Mouse (Mus musculus): Measurements from ENCODE around the gene Fsd1. TPM values are rescaled to one million over a fixed set of nuclear protein-coding genes. Genes with fewer than 3 reads are reported as not detected.

Fsd1 gene
- polyA plus RNA-seq, 1 experiment from 2014 or later, result not detected

DNA sequence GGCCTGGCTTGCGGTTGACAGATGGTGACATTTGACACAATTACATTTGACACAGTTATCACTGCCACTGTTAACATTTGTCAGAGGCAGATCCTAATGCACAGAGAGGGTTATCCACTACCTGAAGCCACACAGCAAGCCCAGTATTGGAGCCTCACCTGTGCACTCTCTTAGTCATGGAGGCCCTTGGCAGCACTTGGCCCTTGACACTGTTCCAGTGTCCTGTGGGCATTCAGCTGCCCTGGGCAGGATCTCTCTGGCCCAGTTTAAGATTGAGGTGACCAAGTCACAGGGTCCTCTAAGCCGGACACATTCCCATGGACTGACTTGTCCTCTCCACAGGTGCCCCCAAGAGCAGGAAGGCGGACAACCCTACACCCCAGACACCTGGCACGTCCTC is 19.1 kb upstream of the Fsd1 start:
- peaks cover 28% of the 10 kb centered on the region for H3K36me3 ChIP-seq (replicated peaks; ENCODE audit: insufficient read depth, low read length)
- H3K27ac ChIP-seq (ENCODE audit: low read depth), result no peak overlapping the region
- WGBS (ENCODE audit: insufficient replicate concordance), result 78% methylated on average over 4 of the region's 4 CpGs
- ATAC-seq (no peak), DNase-seq (no peak)
- TF ChIP-seq CTCF (IDR thresholded peaks at IDR 0.05; ENCODE audit: low read depth), result no peak
- no peak for TF ChIP-seq EP300 (IDR thresholded peaks at IDR 0.05; ENCODE audit: low read depth)
- H3K9me3 ChIP-seq (ENCODE audit: low read length), result no peaks in the 10 kb centered on the region
- H3K27me3 ChIP-seq (ENCODE audit: insufficient read depth, low read length), result peaks cover 24% of the 10 kb centered on the region
- H3K4me1 ChIP-seq (ENCODE audit: insufficient read depth), result peaks cover 8% of the 10 kb centered on the region
- no peak overlapping the region for H3K4me2 ChIP-seq (ENCODE audit: low read depth, low read length)
- no peak overlapping the region for H3K4me3 ChIP-seq (ENCODE audit: low read depth, low read length)
- no peak overlapping the region for H3K9ac ChIP-seq (replicated peaks)

DNA sequence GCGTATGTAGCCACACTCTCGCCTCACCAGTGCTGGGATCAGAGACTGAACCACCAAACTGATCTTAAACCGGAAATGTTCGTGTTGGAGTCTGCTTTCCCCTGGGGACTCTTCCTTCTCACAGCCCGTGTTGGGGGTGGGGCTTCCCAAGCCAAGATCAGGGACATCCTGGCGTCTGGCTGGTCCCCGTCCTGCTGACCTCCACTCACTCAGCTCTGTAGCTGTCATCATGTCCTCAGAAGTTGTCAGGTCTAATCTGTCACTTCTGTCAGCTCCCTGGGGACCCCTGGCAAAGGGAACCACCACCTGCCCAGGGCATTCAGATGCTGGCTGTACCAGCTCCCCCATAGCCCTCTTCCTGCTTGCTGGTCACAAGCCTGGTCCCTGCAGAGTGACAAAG is 18.1 kb upstream of the Fsd1 start:
- H3K27me3 ChIP-seq (ENCODE audit: insufficient read depth, low read length), result peaks cover 29% of the 10 kb centered on the region
- 59% methylated on average over 7 of the region's 7 CpGs for WGBS (ENCODE audit: insufficient replicate concordance)

DNA sequence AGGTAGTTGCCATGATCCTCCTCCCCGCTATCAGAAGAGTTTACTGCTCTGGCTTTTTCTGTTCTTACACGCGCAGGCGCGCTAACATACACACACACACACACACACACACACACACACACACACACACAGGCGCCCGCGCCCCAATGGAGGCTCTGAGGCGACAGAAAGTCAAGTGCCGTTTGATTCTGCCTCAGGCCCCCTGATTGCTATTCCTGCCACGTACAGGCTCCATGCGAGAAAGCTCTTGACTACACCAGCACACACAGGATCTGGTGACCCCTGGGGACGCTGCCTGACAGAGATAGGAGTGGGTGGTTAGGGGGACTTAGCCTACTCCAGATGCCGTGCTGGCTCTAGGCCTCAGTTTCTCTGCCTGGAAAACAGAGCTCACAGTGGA is 16.7 kb upstream of the Fsd1 start:
- peaks cover 8% of the 10 kb centered on the region for H3K4me1 ChIP-seq (ENCODE audit: insufficient read depth)
- H3K4me2 ChIP-seq (ENCODE audit: low read depth, low read length), result no peak overlapping the region
- H3K36me3 ChIP-seq (replicated peaks; ENCODE audit: insufficient read depth, low read length), result peaks cover 25% of the 10 kb centered on the region
- peaks cover 29% of the 10 kb centered on the region for H3K27me3 ChIP-seq (ENCODE audit: insufficient read depth, low read length)
- no peak overlapping the region for H3K9ac ChIP-seq (replicated peaks)
- WGBS (ENCODE audit: insufficient replicate concordance), result 47% methylated on average over 14 of the region's 14 CpGs
- ATAC-seq, result no peak
- H3K9me3 ChIP-seq (ENCODE audit: low read length), result no peaks in the 10 kb centered on the region
- no peak overlapping the region for H3K27ac ChIP-seq (ENCODE audit: low read depth)
- no peak overlapping the region for H3K4me3 ChIP-seq (ENCODE audit: low read depth, low read length)
- DNase-seq, result no peak
- TF ChIP-seq CTCF (IDR thresholded peaks at IDR 0.05; ENCODE audit: low read depth) (no peak), EP300 (IDR thresholded peaks at IDR 0.05; ENCODE audit: low read depth) (no peak)

More for the DNA sequence above, 18.1 kb upstream of the Fsd1 start:
- TF ChIP-seq EP300 (IDR thresholded peaks at IDR 0.05; ENCODE audit: low read depth), result no peak
- no peak for TF ChIP-seq CTCF (IDR thresholded peaks at IDR 0.05; ENCODE audit: low read depth)
- Histone ChIP-seq H3K9ac (replicated peaks) (no peak overlapping the region), H3K9me3 (ENCODE audit: low read length) (no peaks in the 10 kb centered on the region), H3K4me3 (ENCODE audit: low read depth, low read length) (no peak overlapping the region), H3K36me3 (replicated peaks; ENCODE audit: insufficient read depth, low read length) (peaks cover 28% of the 10 kb centered on the region), H3K27ac (ENCODE audit: low read depth) (no peak overlapping the region), H3K4me1 (ENCODE audit: insufficient read depth) (peaks cover 8% of the 10 kb centered on the region), H3K4me2 (ENCODE audit: low read depth, low read length) (no peak overlapping the region)
- DNase-seq (no peak), ATAC-seq (no peak)

DNA sequence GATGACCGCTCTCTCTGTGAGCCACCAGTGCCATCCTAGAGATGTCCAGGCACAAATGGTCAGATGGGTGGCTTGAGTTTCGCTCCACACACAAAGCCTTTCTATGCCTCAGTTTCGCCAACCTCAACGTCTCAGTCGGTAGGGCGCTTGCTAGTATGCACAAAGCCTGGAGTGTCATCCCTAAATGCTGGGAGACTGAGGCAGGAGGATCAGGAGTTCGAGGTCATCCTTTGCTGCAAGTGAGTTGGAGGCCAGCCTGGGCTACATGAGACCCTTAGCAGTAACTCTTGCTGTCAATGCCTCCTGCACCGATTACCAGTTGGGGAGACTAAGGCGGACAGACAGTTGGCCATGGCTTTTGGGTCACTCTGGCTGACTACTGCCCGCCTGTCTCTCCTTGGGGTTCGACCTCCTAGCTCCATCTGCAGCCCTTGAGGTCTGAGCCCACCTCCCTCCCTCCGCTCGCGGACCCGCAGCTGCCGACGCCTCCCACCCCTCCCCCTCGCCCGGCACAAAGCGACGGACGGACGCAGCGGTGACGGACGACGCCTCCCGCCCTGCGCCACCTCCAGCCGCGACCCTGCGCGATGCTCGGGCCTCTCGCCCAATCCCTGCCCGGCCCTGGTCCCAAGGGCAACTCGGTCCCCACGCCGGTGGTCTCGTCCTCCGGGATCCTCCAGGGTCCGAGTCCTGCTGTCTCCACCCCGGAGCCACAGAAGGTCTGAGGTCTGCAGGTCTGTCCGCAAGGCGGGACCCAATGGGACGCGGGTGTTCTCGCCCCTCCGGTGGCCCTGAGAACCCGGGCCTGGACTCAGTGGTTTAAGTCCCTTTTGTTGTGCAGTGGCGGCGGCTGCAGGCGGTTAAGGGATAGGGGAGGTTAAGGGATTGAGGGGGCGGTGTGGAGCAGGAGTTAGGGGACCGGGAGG is 16.1 kb upstream of the Fsd1 start, which contains the start of gene Shd:
TSS of gene Shd (plus strand) at position 502 of the 926 bp plus-strand sequence.
- TF ChIP-seq CTCF (IDR thresholded peaks at IDR 0.05; ENCODE audit: low read depth), result no peak
- no peak for TF ChIP-seq EP300 (IDR thresholded peaks at IDR 0.05; ENCODE audit: low read depth)
- peaks cover 8% of the 10 kb centered on the region for H3K4me1 ChIP-seq (ENCODE audit: insufficient read depth)
- H3K27ac ChIP-seq (ENCODE audit: low read depth), result no peak within 1 kb of the TSS
- H3K36me3 ChIP-seq (replicated peaks; ENCODE audit: insufficient read depth, low read length), result peaks cover 19% of the 10 kb centered on the region
- H3K4me3 ChIP-seq (ENCODE audit: low read depth, low read length), result peak within 1 kb of the TSS; percentile 33
- peak within 1 kb of the TSS; percentile 38; the same call in 1 of the 2 replicates for H3K9ac ChIP-seq (replicated peaks)
- WGBS (ENCODE audit: insufficient replicate concordance), result 12% methylated on average over 48 of the region's 55 CpGs
- peaks cover 29% of the 10 kb centered on the region for H3K27me3 ChIP-seq (ENCODE audit: insufficient read depth, low read length)
- H3K4me2 ChIP-seq (ENCODE audit: low read depth, low read length), result peak within 1 kb of the TSS; percentile 70
- no peak for DNase-seq
- no peaks in the 10 kb centered on the region for H3K9me3 ChIP-seq (ENCODE audit: low read length)
- ATAC-seq, result peak; percentile 26; the same call in 1 of the 2 replicates

DNA sequence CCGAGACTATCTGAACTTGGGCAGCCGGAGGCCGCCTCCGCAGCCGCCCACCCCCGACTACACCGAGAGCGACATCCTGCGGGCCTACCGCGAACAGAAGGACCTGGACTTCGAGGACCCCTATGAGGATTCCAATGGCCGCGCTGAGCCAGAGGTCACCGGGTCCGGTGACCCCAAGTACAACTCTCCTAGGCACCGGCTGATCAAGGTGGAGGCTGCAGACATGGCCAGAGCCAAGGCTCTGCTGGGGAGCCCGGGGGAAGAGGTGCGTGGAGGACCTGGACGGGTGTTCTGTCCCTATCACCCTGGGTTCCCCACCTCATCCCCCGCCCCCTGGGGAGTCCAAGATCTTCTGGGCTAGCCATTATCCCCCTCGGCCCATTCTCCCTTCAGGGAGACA is 14.9 kb upstream of the Fsd1 start:
- 26% methylated on average over 22 of the region's 22 CpGs for WGBS (ENCODE audit: insufficient replicate concordance)
- H3K4me2 ChIP-seq (ENCODE audit: low read depth, low read length), result no peak overlapping the region
- ATAC-seq (no peak), DNase-seq (no peak)
- H3K4me3 ChIP-seq (ENCODE audit: low read depth, low read length), result no peak overlapping the region
- H3K36me3 ChIP-seq (replicated peaks; ENCODE audit: insufficient read depth, low read length), result peaks cover 9% of the 10 kb centered on the region
- TF ChIP-seq CTCF (IDR thresholded peaks at IDR 0.05; ENCODE audit: low read depth) (no peak), EP300 (IDR thresholded peaks at IDR 0.05; ENCODE audit: low read depth) (no peak)
- H3K9me3 ChIP-seq (ENCODE audit: low read length), result no peaks in the 10 kb centered on the region
- peaks cover 29% of the 10 kb centered on the region for H3K27me3 ChIP-seq (ENCODE audit: insufficient read depth, low read length)
- H3K4me1 ChIP-seq (ENCODE audit: insufficient read depth), result peaks cover 8% of the 10 kb centered on the region
- H3K9ac ChIP-seq (replicated peaks), result no peak overlapping the region
- no peak overlapping the region for H3K27ac ChIP-seq (ENCODE audit: low read depth)

DNA sequence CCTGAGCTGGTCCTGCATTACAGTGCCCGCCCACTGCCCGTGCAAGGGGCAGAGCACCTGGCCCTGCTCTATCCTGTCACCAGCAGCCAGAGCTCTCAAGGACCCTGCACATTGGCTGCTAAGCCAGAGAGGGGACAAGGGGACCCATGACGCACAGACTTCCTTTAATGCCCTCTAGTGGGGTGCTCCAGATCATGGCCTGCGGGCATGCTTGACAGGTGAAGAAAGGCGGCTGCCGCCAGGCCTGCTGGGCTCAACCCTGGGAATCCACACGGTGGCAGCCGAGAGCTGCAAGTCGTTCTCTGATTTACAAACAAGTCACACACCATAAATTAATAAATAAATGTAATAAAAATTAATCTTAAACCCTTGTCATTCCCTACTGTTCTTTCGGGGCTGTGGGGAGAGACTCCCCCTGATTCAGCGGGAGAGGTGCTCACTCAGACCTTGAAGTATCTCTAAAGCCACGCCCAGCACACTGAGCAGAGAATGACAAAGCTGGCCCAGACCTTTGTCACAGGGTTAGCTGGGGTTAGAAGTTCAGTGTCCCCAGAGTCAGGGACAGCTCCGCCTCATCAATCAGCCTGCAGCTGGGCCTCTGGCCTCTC is 9.9 kb upstream of the Fsd1 start:
- Histone ChIP-seq H3K9ac (replicated peaks) (no peak overlapping the region), H3K27ac (ENCODE audit: low read depth) (peak overlapping the region; percentile 55; the same call in 1 of the 2 replicates), H3K36me3 (replicated peaks; ENCODE audit: insufficient read depth, low read length) (no peaks in the 10 kb centered on the region), H3K9me3 (ENCODE audit: low read length) (no peaks in the 10 kb centered on the region), H3K27me3 (ENCODE audit: insufficient read depth, low read length) (peaks cover 9% of the 10 kb centered on the region), H3K4me1 (ENCODE audit: insufficient read depth) (no peaks in the 10 kb centered on the region; the same call in 1 of the 2 replicates), H3K4me3 (ENCODE audit: low read depth, low read length) (no peak overlapping the region), H3K4me2 (ENCODE audit: low read depth, low read length) (0 out of 2 replicates have a peak overlapping the region, but pooled peaks have one; percentile 40)
- WGBS (ENCODE audit: insufficient replicate concordance), result 13% methylated on average over 13 of the region's 13 CpGs
- ATAC-seq (peak; percentile 82), DNase-seq (peak; percentile 84)
- TF ChIP-seq EP300 (IDR thresholded peaks at IDR 0.05; ENCODE audit: low read depth), result no peak
- peak; percentile 83 for TF ChIP-seq CTCF (IDR thresholded peaks at IDR 0.05; ENCODE audit: low read depth)

Data from liver, postnatal 0 days (tissue).